Mouse (Mus musculus) embryonic facial prominence, embryonic 14.5 days (tissue): Measurements from ENCODE around the gene Cyp2d10. TPM values are rescaled to one million over a fixed set of nuclear protein-coding genes. Genes with fewer than 3 reads are reported as not detected.

Experiments
- ATAC-seq: fragments of 200-750 bp; cut with Nextera tagmentation; 2 replicates; pipeline ENCODE4 v1.8.0; 2017; ENCODE audit warnings: low read depth, moderate number of reproducible peaks, moderate TSS enrichment
- DNase-seq: peaks from one replicate; pipeline ENCODE4 v3.0.0-alpha.2; 2015; ENCODE audit warnings: low spot score
- H3K27ac ChIP-seq: fragments of 300-500 bp; sonication (generic); replicated peaks from 2 replicates; pipeline ENCODE4 v1.5.1; 2014; ENCODE audit warnings: low read depth, mild to moderate bottlenecking, low read length, moderate library complexity
- H3K27me3 ChIP-seq: fragments of 300-500 bp; sonication (generic); replicated peaks from 2 replicates; pipeline ENCODE4 v1.6.1; 2014; ENCODE audit warnings: low read length; ENCODE audit not compliant: control insufficient read depth, insufficient read depth
- H3K36me3 ChIP-seq: fragments of 300-500 bp; sonication (generic); 2 replicates; pipeline ENCODE4 v1.6.1; 2014; ENCODE audit warnings: low read length, mixed read lengths; ENCODE audit not compliant: control insufficient read depth, insufficient read depth
- H3K4me1 ChIP-seq: fragments of 300-500 bp; sonication (generic); 2 replicates; pipeline ENCODE4 v1.6.1; 2014; ENCODE audit warnings: antibody characterized with exemption, low read length; ENCODE audit not compliant: control insufficient read depth, insufficient read depth
- H3K4me2 ChIP-seq: fragments of 300-500 bp; sonication (generic); 2 replicates; pipeline ENCODE4 v1.6.1; 2014; ENCODE audit warnings: low read depth, mild to moderate bottlenecking, low read length, moderate library complexity, mixed read lengths
- H3K4me3 ChIP-seq: fragments of 300-500 bp; sonication (generic); 2 replicates; pipeline ENCODE4 v1.5.1; 2014; ENCODE audit warnings: low read depth, mild to moderate bottlenecking, low read length
- H3K9ac ChIP-seq: fragments of 300-500 bp; sonication (generic); 2 replicates; pipeline ENCODE4 v1.6.1; 2014; ENCODE audit warnings: low read depth, mild to moderate bottlenecking, low read length, moderate library complexity, mixed read lengths
- H3K9me3 ChIP-seq: fragments of 300-500 bp; sonication (generic); 2 replicates; pipeline ENCODE4 v1.6.1; 2016; ENCODE audit warnings: low read length; ENCODE audit not compliant: control insufficient read depth
- WGBS: fragments of 180-500 bp; shearing (Covaris S2); extraction: QIAGEN DNeasy Blood & Tissue Kit; methylation state at CpG from one replicate; pipeline ENCODE4 v1.1.7; 2014; 5-methylcytosine and 5-hydroxymethylcytosine counted together
- polyA plus RNA-seq: library from polyadenylated mRNA; unstranded; fragments of >200 nt; fragmentation: Nextera tagmentation; extraction: Ambion mirVana; gene quantifications from 2 replicates; pipeline ENCODE4 v1.2.1, GENCODE M21; 2014

Gene Cyp2d10
- polyA plus RNA-seq, 1 experiment from 2014 or later = not detected

DNA sequence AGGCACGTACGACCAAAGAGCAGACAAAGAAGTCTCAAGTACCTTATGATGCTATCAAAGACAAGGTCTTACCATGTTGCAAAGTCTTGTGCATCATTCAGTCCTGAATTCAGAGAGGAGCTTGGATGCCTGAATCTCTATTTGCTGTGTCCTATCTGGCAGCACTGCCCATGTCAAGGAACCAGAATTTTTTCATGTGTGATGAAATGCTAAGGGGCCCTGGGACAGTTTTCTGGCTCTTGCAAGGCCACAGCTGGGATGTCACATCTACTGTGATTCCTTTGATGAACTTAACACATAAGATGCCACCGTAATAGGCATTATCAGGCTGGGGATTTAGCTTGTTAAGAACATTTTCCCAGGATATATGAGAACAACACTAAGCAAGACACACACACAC, 28.0 kb upstream of the Cyp2d10 start:
- ATAC-seq (no peak), DNase-seq (no peak)
- H3K27ac ChIP-seq = no peak overlapping the region
- H3K4me1 ChIP-seq = no peaks in the 10 kb centered on the region
- 86% methylated on average over 3 of the region's 3 CpGs for WGBS
- H3K27me3 ChIP-seq = no peaks in the 10 kb centered on the region
- H3K4me2 ChIP-seq = no peak overlapping the region
- H3K9ac ChIP-seq = no peak overlapping the region
- no peaks in the 10 kb centered on the region for H3K36me3 ChIP-seq
- no peak overlapping the region for H3K4me3 ChIP-seq
- peaks cover 17% of the 10 kb centered on the region for H3K9me3 ChIP-seq

DNA sequence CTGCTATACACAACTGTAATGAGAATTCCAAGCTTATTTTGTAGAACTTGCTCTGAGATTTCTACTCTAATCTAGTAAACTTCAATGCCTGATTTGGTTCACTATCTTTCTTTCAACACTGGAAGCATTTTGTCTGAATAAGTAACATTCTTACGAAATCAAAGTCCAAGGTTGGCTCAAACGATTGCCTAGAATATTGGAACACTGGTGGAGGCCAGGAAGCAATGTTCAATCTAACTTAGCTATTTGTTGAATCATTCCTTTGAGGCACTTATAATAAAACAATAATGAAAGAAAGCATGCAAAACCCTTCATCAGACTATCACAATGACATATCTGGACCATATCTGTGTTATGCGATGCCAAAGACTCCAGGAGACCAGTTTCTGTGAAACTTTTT, 27.5 kb upstream of the Cyp2d10 start:
- Histone ChIP-seq H3K9me3 (peaks cover 22% of the 10 kb centered on the region), H3K9ac (no peak overlapping the region), H3K4me2 (no peak overlapping the region), H3K4me3 (no peak overlapping the region), H3K36me3 (no peaks in the 10 kb centered on the region), H3K27me3 (no peaks in the 10 kb centered on the region), H3K4me1 (no peaks in the 10 kb centered on the region), H3K27ac (no peak overlapping the region)
- WGBS = 91% methylated on average over 3 of the region's 3 CpGs
- ATAC-seq (no peak), DNase-seq (no peak)

- peaks cover 22% of the 10 kb centered on the region for H3K9me3 ChIP-seq
- H3K4me2 ChIP-seq = no peak overlapping the region
- H3K27ac ChIP-seq = no peak overlapping the region
- DNase-seq (no peak), ATAC-seq (no peak)
- no peaks in the 10 kb centered on the region for H3K4me1 ChIP-seq
- no peaks in the 10 kb centered on the region for H3K36me3 ChIP-seq
- H3K4me3 ChIP-seq = no peak overlapping the region
- no peaks in the 10 kb centered on the region for H3K27me3 ChIP-seq
- WGBS = 94% methylated on average over 3 of the region's 3 CpGs
- H3K9ac ChIP-seq = no peak overlapping the region
These were observed 26.6 kb upstream of the Cyp2d10 start for GRCm38 (mm10) chr15:82433621-82434020.

GRCm38 (mm10) chr15:82433137-82433536, 26.1 kb upstream of the Cyp2d10 start, which contains the start of gene Cyp2d9:
Cyp2d9 (plus strand) TSS chr15:82433437.
- no peak for DNase-seq
- Histone ChIP-seq H3K9ac (no peak within 1 kb of the TSS), H3K4me3 (no peak within 1 kb of the TSS), H3K4me2 (no peak within 1 kb of the TSS), H3K27me3 (no peaks in the 10 kb centered on the region), H3K4me1 (no peaks in the 10 kb centered on the region), H3K27ac (no peak within 1 kb of the TSS), H3K36me3 (no peaks in the 10 kb centered on the region), H3K9me3 (peaks cover 26% of the 10 kb centered on the region)
- ATAC-seq = no peak

DNA sequence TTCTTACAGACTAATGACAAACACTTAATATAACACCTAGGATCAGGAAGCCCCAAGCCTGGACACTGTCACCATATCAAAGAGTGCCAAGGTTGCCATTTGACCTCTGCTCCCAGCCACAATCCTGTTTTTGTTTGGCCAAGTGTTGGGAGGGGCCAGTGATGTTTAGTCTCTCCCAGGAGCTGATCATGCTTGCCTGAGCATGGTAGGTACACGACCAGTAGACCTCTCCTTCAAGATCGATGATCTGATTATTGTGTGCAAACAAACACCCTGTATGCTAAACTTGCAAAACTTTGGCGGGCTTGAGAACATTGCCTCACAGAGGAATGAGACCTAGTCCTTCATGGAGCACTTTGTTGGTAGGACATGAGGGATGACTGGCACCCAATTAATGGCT, 16.5 kb upstream of the Cyp2d10 start:
- Histone ChIP-seq H3K9ac (no peak overlapping the region), H3K4me2 (no peak overlapping the region), H3K36me3 (no peaks in the 10 kb centered on the region), H3K4me1 (no peaks in the 10 kb centered on the region), H3K9me3 (peaks cover 8% of the 10 kb centered on the region; the same call in 1 of the 2 replicates), H3K27me3 (no peaks in the 10 kb centered on the region), H3K4me3 (no peak overlapping the region), H3K27ac (no peak overlapping the region)
- 78% methylated on average over 3 of the region's 3 CpGs for WGBS
- ATAC-seq (no peak), DNase-seq (no peak)

GRCm38 (mm10) chr15:82422935-82423334, 15.9 kb upstream of the Cyp2d10 start:
- DNase-seq (no peak), ATAC-seq (no peak)
- H3K4me2 ChIP-seq = no peak overlapping the region
- H3K27me3 ChIP-seq = no peaks in the 10 kb centered on the region
- WGBS = 71% methylated on average over 4 of the region's 4 CpGs
- H3K4me3 ChIP-seq = no peak overlapping the region
- H3K4me1 ChIP-seq = no peaks in the 10 kb centered on the region
- H3K9ac ChIP-seq = no peak overlapping the region
- H3K36me3 ChIP-seq = no peaks in the 10 kb centered on the region
- no peak overlapping the region for H3K27ac ChIP-seq
- H3K9me3 ChIP-seq = peaks cover 3% of the 10 kb centered on the region; the same call in 1 of the 2 replicates

DNA sequence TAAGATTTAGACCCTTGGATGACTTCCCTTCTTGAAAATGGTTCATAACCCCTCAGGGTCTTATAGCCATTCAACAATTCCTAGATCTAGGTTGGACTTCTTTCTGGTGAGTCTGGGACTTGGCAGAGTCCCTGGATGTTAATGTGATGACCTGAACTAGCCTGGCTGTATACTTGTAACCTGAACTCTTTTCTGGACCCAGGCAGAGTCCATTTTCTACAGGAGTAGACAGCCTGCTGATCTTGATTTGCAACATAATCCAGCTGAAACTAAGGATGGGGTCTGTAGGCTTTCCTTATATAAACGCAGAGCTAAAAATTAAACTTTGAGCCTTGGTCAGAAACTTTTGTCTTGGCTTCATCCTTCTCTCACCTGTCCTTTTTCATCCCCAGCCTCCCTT, 11.6 kb upstream of the Cyp2d10 start:
- Histone ChIP-seq H3K27me3 (no peaks in the 10 kb centered on the region), H3K4me3 (no peak overlapping the region), H3K36me3 (no peaks in the 10 kb centered on the region), H3K9me3 (no peaks in the 10 kb centered on the region), H3K4me1 (no peaks in the 10 kb centered on the region), H3K4me2 (no peak overlapping the region), H3K9ac (no peak overlapping the region), H3K27ac (no peak overlapping the region)
- DNase-seq (peak; percentile 4), ATAC-seq (no peak)
- 55% methylated on average over 1 of the region's 1 CpGs for WGBS

DNA sequence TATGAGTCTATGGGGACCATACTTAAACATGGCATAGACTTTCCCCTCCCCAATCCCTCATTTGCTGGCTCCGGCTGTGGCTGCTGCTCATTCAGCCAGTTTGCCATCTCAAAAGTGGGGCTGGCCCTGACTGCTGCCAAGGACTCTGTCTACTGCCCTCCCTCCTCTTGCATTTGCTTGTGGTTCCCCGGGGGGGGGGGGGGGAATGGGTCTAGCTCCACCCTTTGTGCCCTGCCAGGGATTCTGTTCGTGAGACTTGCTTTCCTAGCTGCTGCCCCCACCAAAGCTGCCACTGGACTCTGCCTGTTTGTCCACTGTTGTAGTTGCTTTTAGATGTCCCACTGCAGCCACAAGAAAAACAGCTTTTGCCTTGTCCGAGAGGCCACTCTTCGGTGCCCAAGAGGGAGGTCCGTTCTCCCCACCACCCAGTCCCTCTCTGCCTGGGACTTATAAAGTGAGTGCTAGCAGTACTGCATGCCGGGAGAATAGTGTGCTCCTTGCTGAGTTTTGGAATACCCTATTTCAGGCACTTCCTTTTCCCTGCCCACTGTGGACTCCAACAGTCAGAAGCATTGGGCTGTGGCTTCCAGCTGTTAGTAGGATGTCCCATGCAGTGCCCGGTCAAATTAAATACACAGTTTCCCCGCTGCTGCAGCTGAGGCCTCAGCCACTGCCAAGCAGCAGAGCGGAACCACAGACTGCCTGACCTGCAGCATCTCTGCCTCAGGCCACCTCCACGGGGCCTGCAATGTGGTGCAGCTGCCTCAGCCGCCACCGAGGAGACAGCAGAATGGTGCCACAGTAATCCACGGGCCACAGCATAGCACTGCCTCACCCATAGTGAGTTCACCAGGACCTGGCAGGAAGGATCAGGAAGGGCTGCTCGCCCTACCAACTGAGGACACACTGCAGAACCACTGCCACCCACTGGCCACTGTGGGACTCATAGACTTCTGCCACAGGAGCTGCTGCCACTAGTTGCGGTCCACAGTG, 10.1 kb upstream of the Cyp2d10 start:
- H3K9ac ChIP-seq = no peak overlapping the region
- peak; percentile 91 for ATAC-seq
- H3K36me3 ChIP-seq = no peaks in the 10 kb centered on the region
- H3K4me2 ChIP-seq = peak overlapping the region; percentile 41
- no peaks in the 10 kb centered on the region for H3K27me3 ChIP-seq
- no peaks in the 10 kb centered on the region for H3K4me1 ChIP-seq
- 26% methylated on average over 14 of the region's 16 CpGs for WGBS
- DNase-seq = peak; percentile 85
- no peaks in the 10 kb centered on the region for H3K9me3 ChIP-seq
- H3K4me3 ChIP-seq = no peak overlapping the region
- H3K27ac ChIP-seq = no peak overlapping the region

GRCm38 (mm10) chr15:82407536-82407935, 541 bp upstream of the Cyp2d10 start:
- H3K4me1 ChIP-seq = no peaks in the 10 kb centered on the region
- no peak overlapping the region for H3K9ac ChIP-seq
- 76% methylated on average over 4 of the region's 4 CpGs for WGBS
- H3K4me2 ChIP-seq = no peak overlapping the region
- no peaks in the 10 kb centered on the region for H3K9me3 ChIP-seq
- DNase-seq (no peak), ATAC-seq (no peak)
- H3K4me3 ChIP-seq = no peak overlapping the region
- no peaks in the 10 kb centered on the region for H3K36me3 ChIP-seq
- H3K27ac ChIP-seq = no peak overlapping the region
- H3K27me3 ChIP-seq = no peaks in the 10 kb centered on the region
